Mouse (Mus musculus) liver, embryonic 16.5 days (tissue): ENCODE measurements around the gene Emilin1. TPM values are rescaled to one million over a fixed set of nuclear protein-coding genes. Genes with fewer than 3 reads are reported as not detected.

ENCODE experiments used
- ATAC-seq: fragments of 200-750 bp; cut with Nextera tagmentation; 2 replicates; pipeline ENCODE4 v1.8.0; 2017; ENCODE audit warnings: low read depth, mild to moderate bottlenecking, moderate number of reproducible peaks, moderate library complexity
- H3K27ac ChIP-seq: fragments of 300-500 bp; sonication (generic); 2 replicates; pipeline ENCODE4 v1.5.1; 2014; ENCODE audit warnings: mild to moderate bottlenecking, low read length
- H3K27me3 ChIP-seq: fragments of 300-500 bp; sonication (generic); 2 replicates; pipeline ENCODE4 v1.6.1; 2014; ENCODE audit warnings: low read depth, low read length, mixed read lengths; ENCODE audit not compliant: control insufficient read depth, insufficient read depth
- H3K36me3 ChIP-seq: fragments of 300-500 bp; sonication (generic); 2 replicates; pipeline ENCODE4 v1.6.1; 2014; ENCODE audit warnings: mild to moderate bottlenecking; ENCODE audit not compliant: control insufficient read depth, insufficient read depth
- H3K4me1 ChIP-seq: fragments of 300-500 bp; sonication (generic); 2 replicates; pipeline ENCODE4 v1.6.1; 2014; ENCODE audit warnings: low read depth, low read length, mixed read lengths; ENCODE audit not compliant: control insufficient read depth
- H3K4me2 ChIP-seq: fragments of 300-500 bp; sonication (generic); 2 replicates; pipeline ENCODE4 v1.6.1; 2014; ENCODE audit warnings: low read depth, low read length, mixed read lengths
- H3K4me3 ChIP-seq: fragments of 300-500 bp; sonication (generic); 2 replicates; pipeline ENCODE4 v1.5.1; 2014; ENCODE audit warnings: low read depth, mild to moderate bottlenecking, low read length
- H3K9ac ChIP-seq: fragments of 300-500 bp; sonication (generic); 2 replicates; pipeline ENCODE4 v1.6.1; 2014; ENCODE audit warnings: low read depth, low read length
- H3K9me3 ChIP-seq: fragments of 300-500 bp; sonication (generic); replicated peaks from 2 replicates; pipeline ENCODE4 v1.6.1; 2016; ENCODE audit warnings: low read length; ENCODE audit not compliant: control insufficient read depth
- WGBS: fragments of 180-500 bp; shearing (Covaris S2); extraction: QIAGEN DNeasy Blood & Tissue Kit; methylation state at CpG from one replicate; pipeline ENCODE4 v1.1.7; 2014; ENCODE audit not compliant: insufficient replicate concordance; 5-methylcytosine and 5-hydroxymethylcytosine counted together
- polyA plus RNA-seq: library from polyadenylated mRNA; unstranded; fragments of >200 nt; fragmentation: Nextera tagmentation; extraction: Ambion mirVana; gene quantifications from 2 replicates; pipeline ENCODE4 v1.2.1, GENCODE M21; 2015

Emilin1 gene
- polyA plus RNA-seq, 1 experiment from 2014 or later: 39.1 TPM

- H3K4me2 ChIP-seq: peak within 1 kb of the TSS; percentile 59
- no peak within 1 kb of the TSS for H3K27ac ChIP-seq
- H3K9me3 ChIP-seq: no peaks in the 10 kb centered on the region
- 9% methylated on average over 44 of the region's 44 CpGs for WGBS
- H3K4me3 ChIP-seq: peak within 1 kb of the TSS; percentile 51
- H3K4me1 ChIP-seq: peaks cover 12% of the 10 kb centered on the region
- H3K36me3 ChIP-seq: no peaks in the 10 kb centered on the region
- H3K27me3 ChIP-seq: peaks cover 15% of the 10 kb centered on the region
- peak within 1 kb of the TSS; percentile 37; the same call in 1 of the 2 replicates for H3K9ac ChIP-seq
- ATAC-seq: peak; percentile 50
These were observed 32.0 kb downstream of the Emilin1 start, which contains the start of gene Cgref1 for GRCm38 (mm10) chr5:30944956-30945781. TSS of gene Cgref1 (minus strand) at chr5:30945591.

GRCm38 (mm10) chr5:30948620-30949019 lies 35.4 kb downstream of the Emilin1 start:
- no peak overlapping the region for H3K9ac ChIP-seq
- H3K9me3 ChIP-seq: no peaks in the 10 kb centered on the region
- H3K4me3 ChIP-seq: no peak overlapping the region
- H3K36me3 ChIP-seq: no peaks in the 10 kb centered on the region; the same call in none of the 2 replicates
- H3K27ac ChIP-seq: no peak overlapping the region
- no peak for ATAC-seq
- no peak overlapping the region for H3K4me2 ChIP-seq
- peaks cover 15% of the 10 kb centered on the region for H3K27me3 ChIP-seq
- 52% methylated on average over 5 of the region's 5 CpGs for WGBS
- H3K4me1 ChIP-seq: peaks cover 15% of the 10 kb centered on the region

GRCm38 (mm10) chr5:30949654-30950326 lies 36.6 kb downstream of the Emilin1 start:
- H3K27ac ChIP-seq: peak overlapping the region; percentile 59
- no peaks in the 10 kb centered on the region for H3K9me3 ChIP-seq
- peak overlapping the region; percentile 95 for H3K4me2 ChIP-seq
- WGBS: under 1% methylated on average over 31 of the region's 31 CpGs
- ATAC-seq: peak; percentile 89
- peaks cover 10% of the 10 kb centered on the region for H3K36me3 ChIP-seq
- H3K27me3 ChIP-seq: peaks cover 12% of the 10 kb centered on the region
- H3K9ac ChIP-seq: peak overlapping the region; percentile 82
- H3K4me3 ChIP-seq: peak overlapping the region; percentile 84
- H3K4me1 ChIP-seq: peaks cover 15% of the 10 kb centered on the region

GRCm38 (mm10) chr5:30950451-30950850 lies 37.2 kb downstream of the Emilin1 start:
- Histone ChIP-seq H3K4me1 (peaks cover 12% of the 10 kb centered on the region), H3K27me3 (peaks cover 6% of the 10 kb centered on the region), H3K4me3 (peak overlapping the region; percentile 84), H3K9me3 (no peaks in the 10 kb centered on the region), H3K9ac (peak overlapping the region; percentile 82), H3K27ac (peak overlapping the region; percentile 59), H3K4me2 (peak overlapping the region; percentile 95), H3K36me3 (peaks cover 15% of the 10 kb centered on the region)
- WGBS: 63% methylated on average over 4 of the region's 4 CpGs
- no peak for ATAC-seq

- Histone ChIP-seq H3K27me3 (peaks cover 1% of the 10 kb centered on the region; the same call in 1 of the 2 replicates), H3K36me3 (peaks cover 19% of the 10 kb centered on the region), H3K4me1 (peaks cover 12% of the 10 kb centered on the region), H3K9ac (no peak overlapping the region), H3K4me3 (peak overlapping the region; percentile 12; the same call in 1 of the 2 replicates), H3K9me3 (no peaks in the 10 kb centered on the region), H3K27ac (no peak overlapping the region), H3K4me2 (peak overlapping the region; percentile 95)
- 93% methylated on average over 2 of the region's 2 CpGs for WGBS
- ATAC-seq: no peak
These were observed 37.7 kb downstream of the Emilin1 start for GRCm38 (mm10) chr5:30950922-30951321.

GRCm38 (mm10) chr5:30951706-30952105 lies 38.5 kb downstream of the Emilin1 start:
- Histone ChIP-seq H3K4me1 (peaks cover 12% of the 10 kb centered on the region), H3K9ac (no peak overlapping the region), H3K4me2 (no peak overlapping the region), H3K4me3 (no peak overlapping the region), H3K9me3 (no peaks in the 10 kb centered on the region), H3K36me3 (peaks cover 20% of the 10 kb centered on the region), H3K27me3 (no peaks in the 10 kb centered on the region), H3K27ac (no peak overlapping the region)
- no peak for ATAC-seq
- WGBS: 66% methylated on average over 6 of the region's 6 CpGs

- Histone ChIP-seq H3K4me1 (peaks cover 12% of the 10 kb centered on the region), H3K4me2 (no peak overlapping the region), H3K9ac (no peak overlapping the region), H3K27ac (no peak overlapping the region), H3K27me3 (no peaks in the 10 kb centered on the region), H3K9me3 (no peaks in the 10 kb centered on the region), H3K36me3 (peaks cover 21% of the 10 kb centered on the region), H3K4me3 (no peak overlapping the region)
- no peak for ATAC-seq
- 62% methylated on average over 5 of the region's 5 CpGs for WGBS
These were observed 39.3 kb downstream of the Emilin1 start for GRCm38 (mm10) chr5:30952551-30952950.

- Histone ChIP-seq H3K27ac (no peak overlapping the region), H3K36me3 (peaks cover 27% of the 10 kb centered on the region), H3K27me3 (no peaks in the 10 kb centered on the region), H3K4me3 (no peak overlapping the region), H3K4me1 (peaks cover 22% of the 10 kb centered on the region), H3K9ac (no peak overlapping the region), H3K4me2 (no peak overlapping the region), H3K9me3 (no peaks in the 10 kb centered on the region)
- 84% methylated on average over 6 of the region's 6 CpGs for WGBS
- no peak for ATAC-seq
These were observed 40.9 kb downstream of the Emilin1 start for GRCm38 (mm10) chr5:30954065-30954464.

- H3K36me3 ChIP-seq: peaks cover 27% of the 10 kb centered on the region
- H3K4me2 ChIP-seq: no peak overlapping the region
- no peaks in the 10 kb centered on the region for H3K9me3 ChIP-seq
- H3K27me3 ChIP-seq: no peaks in the 10 kb centered on the region
- H3K27ac ChIP-seq: no peak overlapping the region
- ATAC-seq: no peak
- no peak overlapping the region for H3K4me3 ChIP-seq
- WGBS: 84% methylated on average over 9 of the region's 9 CpGs
- H3K9ac ChIP-seq: no peak overlapping the region
- peaks cover 22% of the 10 kb centered on the region for H3K4me1 ChIP-seq
These were observed 41.4 kb downstream of the Emilin1 start for GRCm38 (mm10) chr5:30954556-30954955.
